Mouse (Mus musculus) frontal cortex, postnatal 10 days (tissue): ENCODE results near the gene Lcn4.
"Not testable (repeated sequence)": the region's sequence is repeated elsewhere in the genome, so short reads cannot be mapped to it uniquely, and the experiment has no call there.

Experiments used
- DNase-seq, 2 experiments: peaks; one replicate each; pipeline ENCODE4 v3.0.0; 2022; ENCODE audit warnings: low spot score in 2 of 2, mixed read lengths in 1 of 2

Lcn4 gene

DNA sequence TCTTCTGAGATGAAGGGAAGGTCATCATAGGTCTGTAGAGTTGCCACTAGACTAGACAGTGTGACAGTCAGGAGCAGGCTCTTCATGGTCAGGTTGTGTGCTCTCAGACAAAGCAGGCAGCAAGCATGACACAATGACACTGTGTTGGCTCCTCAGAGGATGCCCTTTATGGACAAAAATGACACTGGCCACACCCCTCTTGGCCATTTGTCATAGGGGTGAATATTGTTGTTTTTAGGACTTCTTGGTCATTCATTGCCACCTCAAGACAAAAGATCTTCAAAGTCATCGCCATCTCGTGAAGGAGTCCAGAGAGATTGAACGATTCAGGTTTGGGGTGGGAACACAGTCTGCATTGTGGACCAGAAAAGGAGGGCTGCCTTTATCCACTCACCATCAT lies at the start of gene Lcn4:
Lcn4 (minus strand) TSS at position 101 of the 400 bp plus-strand sequence.
- no peak for DNase-seq

DNA sequence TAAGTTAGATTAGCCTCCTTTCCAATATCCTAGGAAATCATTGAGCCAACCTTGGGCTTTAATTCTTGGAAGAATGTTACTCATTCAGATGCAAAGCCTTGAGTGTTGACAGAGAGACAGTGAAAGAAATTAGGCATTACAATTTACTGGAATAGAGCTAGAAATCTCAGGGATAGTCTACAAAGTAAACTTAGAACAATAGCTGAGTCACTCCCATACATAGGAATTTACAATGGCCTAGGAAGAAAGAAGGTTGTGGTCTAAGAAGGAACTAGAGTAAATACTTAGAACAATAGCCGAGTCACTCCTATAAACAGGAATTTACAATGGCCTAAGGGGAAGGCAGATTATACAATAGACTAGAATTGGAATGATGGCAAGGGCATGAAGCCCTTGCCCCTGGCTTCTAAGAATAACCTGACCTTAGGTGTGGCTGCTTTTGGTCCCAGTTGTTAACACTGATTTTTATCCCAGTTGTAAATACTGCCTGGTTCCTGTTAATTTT lies 15.1 kb upstream of the Lcn4 start:
- no peak for DNase-seq

DNA sequence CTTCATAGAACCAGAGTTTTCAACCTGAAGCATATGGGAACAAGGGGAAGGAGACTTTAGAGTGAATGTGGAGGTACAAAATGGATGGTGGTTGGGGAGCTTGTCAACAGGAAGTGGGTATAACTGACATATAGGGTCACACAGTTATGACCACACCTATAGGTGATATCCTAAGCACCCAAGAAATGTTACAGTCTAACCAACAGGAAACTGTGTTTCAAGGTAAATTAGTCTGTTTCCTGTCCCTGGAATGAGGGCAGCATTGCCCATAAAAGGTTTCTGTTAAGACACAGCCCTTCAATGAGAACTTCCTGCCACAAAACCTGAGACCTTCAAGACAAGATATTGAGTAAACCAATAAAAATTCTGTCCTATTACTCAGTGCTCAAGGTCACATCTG lies 2.3 kb downstream of the Lcn4 start:
- no peak for DNase-seq

DNA sequence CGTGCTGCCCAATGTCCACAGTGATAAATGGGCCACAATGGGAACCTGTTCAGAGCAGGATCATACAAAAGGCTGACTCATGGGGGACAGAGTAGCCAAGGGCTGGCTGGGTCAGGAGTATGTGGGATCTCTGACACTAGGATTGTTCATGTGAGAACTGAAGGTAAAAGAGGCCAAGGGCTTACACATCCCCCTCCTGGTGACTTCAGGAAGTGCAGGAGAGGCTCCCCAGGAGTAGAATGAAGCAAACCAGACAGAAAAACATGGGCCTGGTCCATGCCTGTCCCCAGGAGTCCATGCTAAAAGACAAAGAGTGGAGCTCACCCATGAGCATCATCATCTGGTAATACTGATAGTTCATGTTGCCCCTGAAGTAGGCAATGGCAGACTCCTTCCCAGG lies 7.5 kb downstream of the Lcn4 start:
- not testable (repeated sequence) for DNase-seq

GRCm38 (mm10) chr2:26663112-26663511 lies 8.0 kb downstream of the Lcn4 start:
- no peak for DNase-seq

DNA sequence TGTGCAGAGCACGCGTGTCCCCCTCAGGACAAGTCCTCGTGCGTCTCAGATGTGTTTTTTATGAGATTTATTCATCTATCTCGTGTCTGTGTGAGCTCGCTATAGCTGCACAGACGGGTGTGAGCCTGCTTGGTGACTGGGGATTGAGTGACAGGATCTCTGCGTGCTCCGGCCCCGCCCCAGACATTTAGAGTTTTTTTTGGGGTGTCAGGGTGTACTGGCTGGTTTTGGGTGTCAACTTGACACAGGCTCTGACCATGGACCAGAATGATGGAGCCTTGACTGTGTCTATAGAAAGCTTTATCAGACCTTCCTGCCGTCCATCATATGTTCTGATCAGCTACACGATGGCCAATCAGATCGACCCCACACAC lies 8.6 kb downstream of the Lcn4 start:
- no peak for DNase-seq

DNA sequence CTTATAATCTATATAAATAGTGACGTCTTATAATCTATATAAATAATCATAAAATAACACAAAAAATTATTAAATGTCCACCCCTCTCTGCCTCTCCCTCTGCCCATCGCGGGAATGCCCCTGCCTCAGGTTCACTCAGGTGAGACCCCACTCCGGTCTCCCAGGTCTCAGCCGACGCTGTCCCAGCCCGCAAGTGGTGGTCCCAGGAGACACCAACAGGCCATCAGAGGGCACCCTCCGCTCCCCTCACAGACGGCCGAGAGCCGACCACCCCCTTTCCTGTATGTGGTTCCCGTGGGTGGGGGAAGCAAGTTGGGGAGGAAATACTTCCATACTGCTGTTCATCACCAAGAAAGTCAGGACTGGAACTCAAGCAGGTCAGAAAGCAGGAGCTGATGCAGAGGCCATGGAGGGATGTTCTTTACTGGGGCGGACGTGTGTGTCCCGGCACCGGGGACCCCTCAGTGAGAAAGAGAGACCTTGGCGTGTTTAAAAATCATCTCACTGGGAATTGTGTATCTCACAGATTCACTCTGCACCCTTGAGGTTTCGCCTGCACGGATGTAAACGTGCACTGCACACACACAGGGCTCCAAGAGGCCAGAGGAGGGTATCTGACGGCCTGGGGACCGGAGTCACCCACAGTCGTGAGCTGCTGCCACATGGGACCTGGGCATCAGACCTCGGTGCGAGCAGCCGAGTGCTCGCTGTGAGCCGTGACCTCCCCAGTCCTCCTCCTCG lies 9.1 kb downstream of the Lcn4 start:
- no peak for DNase-seq

- DNase-seq, result no peak
These were observed 9.8 kb downstream of the Lcn4 start for GRCm38 (mm10) chr2:26661143-26661752.

DNA sequence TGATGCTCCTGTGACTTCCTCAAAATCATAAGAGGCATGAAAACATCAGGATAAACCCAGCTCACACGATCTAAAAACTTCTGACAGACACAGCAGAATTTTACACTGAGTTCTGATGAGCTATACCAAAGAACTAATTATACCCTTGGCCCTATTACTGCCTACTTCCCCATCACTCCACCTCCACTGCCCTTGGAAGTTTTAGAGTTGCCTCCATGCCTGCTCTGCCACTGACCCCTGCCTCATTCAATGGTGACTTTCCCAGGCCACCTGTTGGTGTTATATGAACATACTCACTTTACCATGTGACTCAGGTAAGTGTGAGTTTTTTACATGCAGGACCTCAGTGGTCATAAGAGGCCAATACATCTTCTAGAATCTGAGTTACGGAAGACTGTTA lies 13.7 kb downstream of the Lcn4 start:
- no peak for DNase-seq

DNA sequence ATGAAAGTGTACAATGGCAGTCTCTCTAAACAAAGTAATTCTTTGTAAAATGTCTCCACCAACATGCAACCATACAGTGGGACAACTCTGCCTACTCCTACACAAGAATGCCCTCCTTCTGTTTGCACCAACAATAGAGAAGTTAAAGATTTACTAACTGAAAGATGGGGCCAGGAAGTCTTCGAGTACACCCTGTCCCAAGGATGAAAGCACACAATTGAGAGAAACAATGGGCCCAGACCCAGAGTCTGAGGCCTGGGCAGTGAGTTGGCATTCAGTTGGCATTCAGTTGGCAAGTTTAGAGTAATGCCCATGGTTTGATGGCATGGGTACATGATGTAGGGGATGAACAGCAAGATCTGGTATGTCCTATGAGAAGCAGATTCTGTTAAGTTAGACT lies 16.4 kb downstream of the Lcn4 start:
- no peak for DNase-seq

GRCm38 (mm10) chr2:26646643-26647293 lies 24.3 kb downstream of the Lcn4 start:
- peak; percentile 74 to 76 for DNase-seq

DNA sequence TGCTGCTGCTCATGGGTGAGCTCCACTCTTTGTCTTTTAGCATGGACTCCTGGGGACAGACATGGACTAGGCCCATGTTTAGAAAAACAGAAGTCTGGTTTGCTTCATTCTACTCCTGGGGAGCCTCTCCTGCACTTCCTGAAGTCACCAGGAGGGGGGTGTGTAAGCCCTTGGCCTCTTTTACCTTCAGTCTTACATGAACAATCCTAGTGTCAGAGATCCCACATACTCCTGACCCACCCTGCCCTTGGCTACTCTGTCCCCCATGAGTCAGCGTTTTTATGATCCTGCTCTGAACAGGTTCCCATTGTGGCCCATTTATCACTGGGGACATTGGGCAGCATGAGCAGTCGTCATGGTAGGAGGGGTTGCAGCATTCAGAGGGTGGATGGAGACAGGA lies 27.1 kb downstream of the Lcn4 start:
- DNase-seq, result no peak

DNA sequence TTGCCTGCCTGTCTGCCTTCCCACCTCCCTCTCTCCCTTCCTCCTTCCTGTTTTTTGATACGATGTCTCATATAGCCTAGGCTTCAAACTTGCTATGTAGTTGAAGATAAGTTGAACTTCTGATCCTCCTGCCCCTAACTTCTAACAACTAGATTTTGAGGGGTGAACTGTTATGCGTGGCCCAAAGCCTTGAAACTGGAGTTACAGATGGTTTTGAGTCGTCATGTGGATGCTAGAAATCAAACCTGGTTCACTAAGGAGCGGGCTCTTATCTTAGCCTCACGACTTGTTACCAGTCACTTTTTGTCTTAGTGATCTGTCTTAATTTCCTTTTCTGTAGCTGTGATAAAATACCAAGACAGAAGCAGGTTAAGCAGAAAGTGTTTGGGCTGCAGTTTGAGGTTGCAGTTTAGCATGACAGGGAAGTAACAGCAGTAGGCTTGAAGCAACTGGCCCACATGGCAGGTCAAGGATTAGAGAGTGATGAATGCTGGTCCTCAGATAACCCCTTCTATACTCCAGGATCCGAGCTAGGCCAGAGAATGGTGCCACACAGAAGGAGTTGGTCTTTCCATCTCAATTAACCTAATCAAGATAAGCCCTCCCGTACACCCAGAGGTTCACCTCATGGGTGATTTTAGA lies 30.0 kb downstream of the Lcn4 start:
- no peak for DNase-seq

DNA sequence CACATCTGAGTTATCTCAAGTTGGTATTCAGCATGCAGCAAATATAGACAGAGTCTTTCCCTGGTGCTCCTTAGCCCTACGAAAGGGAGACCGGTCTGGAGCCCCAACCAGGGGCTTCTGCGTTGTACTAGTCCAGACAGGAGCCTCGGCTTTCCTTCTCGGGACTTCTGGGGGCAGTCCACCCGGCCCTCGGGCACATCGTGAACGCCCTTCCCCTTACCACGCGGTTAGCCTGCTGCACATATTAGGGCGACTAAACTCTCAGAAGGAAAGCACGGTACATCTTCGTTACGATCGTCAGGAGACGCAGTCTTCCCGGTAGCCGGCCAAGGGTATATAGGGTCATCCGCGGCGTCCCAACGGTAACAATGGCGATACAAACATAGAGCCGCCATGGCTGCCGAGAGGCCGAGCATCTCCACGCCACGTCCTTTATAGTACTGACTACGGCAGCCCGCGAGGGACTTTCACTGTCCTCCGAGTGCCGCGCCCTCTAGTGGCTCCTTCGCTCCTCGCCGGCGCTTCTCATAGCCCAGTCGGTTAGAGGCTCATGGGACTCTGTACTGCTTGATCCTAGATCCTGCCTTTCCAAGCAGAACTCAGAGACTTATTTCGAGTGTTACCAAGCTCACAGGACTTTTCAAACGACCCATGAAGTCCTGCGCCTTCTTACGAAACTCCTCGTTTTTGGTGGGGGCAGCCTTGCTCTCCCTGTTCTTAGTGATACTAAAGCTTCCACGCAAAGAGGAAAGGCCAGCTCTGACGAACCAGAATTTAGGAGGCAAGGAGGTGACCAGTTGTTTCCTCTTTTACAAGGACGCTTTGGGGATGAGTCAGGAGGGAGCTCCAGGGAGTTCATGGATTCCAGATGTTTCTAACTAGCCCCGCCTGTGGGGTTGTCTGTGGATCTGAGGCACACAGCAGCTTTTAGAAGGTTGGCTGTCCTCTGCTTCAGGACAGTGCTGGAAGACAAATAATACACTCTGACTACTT lies 30.9 kb downstream of the Lcn4 start:
- DNase-seq, result peak; percentile 85 to 96

DNA sequence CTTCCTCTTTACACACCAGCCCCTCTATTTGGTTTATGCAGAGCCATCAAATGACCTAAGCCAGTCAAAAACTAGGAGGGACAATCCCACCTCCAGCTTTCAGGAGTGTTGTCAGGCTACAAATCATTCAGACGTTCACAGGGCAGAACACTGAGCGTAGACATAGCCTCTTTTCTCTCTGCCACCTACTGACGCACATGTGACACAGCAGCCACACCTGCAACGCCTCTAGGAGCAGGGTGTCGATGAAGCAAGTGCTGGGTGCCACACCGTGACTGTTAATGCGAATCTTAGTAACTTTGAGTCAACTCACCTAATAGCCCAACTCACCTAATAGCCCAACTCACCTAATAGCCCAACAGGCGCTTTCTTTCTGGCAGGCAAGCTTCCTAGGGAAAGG lies 32.0 kb downstream of the Lcn4 start:
- no peak for DNase-seq

DNA sequence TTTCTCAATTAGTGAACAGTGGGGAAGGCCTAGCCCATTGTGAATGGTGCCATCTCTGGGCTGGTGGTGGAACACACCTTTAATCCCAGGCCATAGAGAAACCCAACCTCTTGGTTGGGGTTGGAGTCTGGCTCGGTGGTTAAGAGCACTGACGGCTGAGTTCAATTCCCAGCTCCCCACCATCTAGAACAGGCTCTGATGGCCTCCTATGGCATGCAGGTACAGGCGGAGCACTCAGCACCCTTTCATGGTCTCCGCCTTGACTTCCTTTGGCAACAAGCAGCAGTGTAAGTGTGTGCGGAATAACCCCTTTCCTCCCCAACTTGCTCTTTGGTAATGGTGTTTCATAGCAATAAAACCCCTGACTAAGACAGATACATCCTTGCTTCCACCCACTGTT lies 32.5 kb downstream of the Lcn4 start:
- no peak for DNase-seq

DNA sequence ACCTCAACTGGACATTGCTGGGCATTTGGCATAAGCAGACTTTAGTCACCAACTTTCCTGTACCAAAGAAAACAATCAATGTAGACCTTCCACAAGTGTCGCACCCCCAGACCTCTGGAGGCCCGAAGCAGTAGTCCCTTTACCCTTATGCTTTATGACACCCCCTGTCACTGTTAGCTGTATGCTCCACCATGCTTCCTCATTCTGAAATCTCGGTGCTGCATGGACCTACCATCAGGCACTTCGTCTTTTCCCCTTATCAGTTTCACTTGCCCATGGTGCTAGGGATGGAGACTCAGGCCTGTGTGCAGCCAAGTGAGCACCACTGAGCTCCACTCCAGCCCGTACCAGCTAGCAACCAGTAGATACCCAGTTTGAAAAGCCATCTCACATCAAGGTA lies 33.0 kb downstream of the Lcn4 start:
- no peak for DNase-seq

- no peak for DNase-seq
These were observed 33.7 kb downstream of the Lcn4 start for GRCm38 (mm10) chr2:26637316-26637932.

DNA sequence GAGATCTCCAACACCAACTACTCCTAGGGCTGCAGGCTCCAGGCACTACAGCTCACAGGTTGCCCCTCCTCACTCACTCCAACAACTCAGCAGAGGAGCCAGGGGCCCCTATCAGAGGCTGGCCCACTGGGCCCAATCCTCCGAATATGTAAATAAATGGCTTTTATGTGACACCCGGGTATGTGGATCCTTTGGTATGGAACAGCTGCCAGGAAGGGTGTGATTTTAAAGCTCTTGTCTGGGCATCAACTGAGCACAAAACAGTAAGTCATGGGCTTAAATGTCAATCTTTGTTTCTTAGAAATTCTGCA lies 34.8 kb downstream of the Lcn4 start:
- DNase-seq, result no peak

DNA sequence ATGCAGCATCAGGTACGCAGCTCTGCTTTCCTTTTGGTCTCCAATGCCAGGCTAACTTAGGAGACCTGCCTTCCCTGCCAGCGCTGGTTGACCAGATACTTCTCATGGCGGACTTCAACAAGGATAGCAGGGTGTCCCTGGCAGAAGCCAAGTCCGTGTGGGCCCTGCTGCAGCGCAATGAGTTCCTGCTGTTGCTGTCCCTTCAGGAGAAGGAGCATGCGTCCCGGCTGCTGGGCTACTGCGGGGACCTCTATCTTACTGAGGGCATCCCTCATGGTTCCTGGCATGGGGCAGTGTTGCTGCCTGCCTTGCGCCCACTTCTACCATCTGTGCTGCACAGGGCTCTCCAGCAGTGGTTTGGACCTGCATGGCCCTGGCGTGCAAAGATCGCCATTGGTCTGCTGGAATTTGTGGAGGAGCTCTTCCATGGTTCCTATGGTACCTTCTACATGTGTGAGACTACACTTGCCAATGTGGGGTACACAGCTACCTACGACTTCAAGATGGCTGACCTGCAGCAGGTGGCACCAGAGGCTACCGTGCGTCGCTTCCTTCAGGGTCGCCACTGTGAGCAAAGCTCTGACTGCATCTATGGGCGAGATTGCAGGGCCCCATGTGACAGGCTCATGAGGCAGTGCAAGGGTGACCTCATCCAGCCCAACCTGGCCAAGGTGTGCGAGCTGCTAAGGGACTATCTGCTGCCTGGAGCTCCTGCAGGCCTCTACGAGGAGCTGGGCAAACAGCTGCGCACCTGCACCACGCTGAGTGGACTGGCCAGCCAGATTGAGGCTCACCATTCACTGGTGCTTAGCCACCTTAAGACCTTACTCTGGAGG lies 35.4 kb downstream of the Lcn4 start:
- DNase-seq, result no peak
